ENCODE assay signal across 8 mouse cellular contexts in genomic region chr10:97704562-97704961, GRCm38 (mm10). TPM values are rescaled to one million over a fixed set of nuclear protein-coding genes. Genes with fewer than 3 reads are reported as not detected.
DNase-seq lines count a peak whose midpoint lies in the region; ATAC-seq lines count a peak whose summit lies in the region.
"Had no signal": no experiment of that assay in that cellular context is flagged by ENCODE, and none has a peak within 500 bp of the region (broad histone marks: within the 10 kb centered on the region; RNA-seq: fewer than 3 reads in every experiment).

No protein-coding gene starts in this region.

- H3K4me1 ChIP-seq in kidney, embryonic 16.5 days (ENCODE audit: insufficient read depth, low read length), result no peaks in the 10 kb centered on the region
- H3K4me1 ChIP-seq: limb, embryonic 15.5 days had no signal

- no peaks in the 10 kb centered on the region for H3K27me3 ChIP-seq in kidney, embryonic 16.5 days (ENCODE audit: insufficient read depth, low read length)
- H3K27me3 ChIP-seq: limb, embryonic 15.5 days had no signal

- no peaks in the 10 kb centered on the region for H3K36me3 ChIP-seq in kidney, embryonic 16.5 days (ENCODE audit: insufficient read depth, low read length)
- H3K36me3 ChIP-seq: limb, embryonic 15.5 days had no signal

- peak; percentile 6 for DNase-seq in kidney, adult 18-20 months
- peak; percentile 77 for DNase-seq in 3T3-L1 (ENCODE audit: low read depth, low spot score)
- peak; percentile 20 to 25 for DNase-seq in B cell, adult 2 months
- peak; percentile 66 to 75 for DNase-seq in cerebellum, postnatal 14 days
- DNase-seq in kidney, postnatal 36 days, result peak; percentile 33 to 71

- H3K4me3 ChIP-seq in kidney, embryonic 16.5 days (ENCODE audit: low read length), result no peak overlapping the region
- H3K4me3 ChIP-seq: limb, embryonic 15.5 days had no signal

- H3K9me3 ChIP-seq in kidney, embryonic 16.5 days (ENCODE audit: low read length), result no peaks in the 10 kb centered on the region
- H3K9me3 ChIP-seq: limb, embryonic 15.5 days had no signal

- H3K27ac ChIP-seq in kidney, embryonic 16.5 days (ENCODE audit: low read length), result no peak overlapping the region
- H3K27ac ChIP-seq: limb, embryonic 15.5 days had no signal

- H3K4me2 ChIP-seq in kidney, embryonic 16.5 days (replicated peaks; ENCODE audit: low read depth, low read length), result no peak overlapping the region
- H3K4me2 ChIP-seq: limb, embryonic 15.5 days had no signal

- ATAC-seq in kidney, embryonic 16.5 days (ENCODE audit: low FRiP score, low TSS enrichment), result no peak
- no peak for ATAC-seq in megakaryocyte, adult 5-6 weeks (ENCODE audit: poor library complexity, severe bottlenecking)

- WGBS in kidney, embryonic 16.5 days, result 65% methylated on average over 1 of the region's 1 CpGs

- H3K9ac ChIP-seq in kidney, embryonic 16.5 days (replicated peaks; ENCODE audit: low read length), result no peak overlapping the region
- H3K9ac ChIP-seq: limb, embryonic 15.5 days had no signal

RNA-seq across cellular contexts. Expression of gene Ccer1, which starts 11.7 kb away (rescaled TPM):
- not detected in 2 replicates for polyA plus RNA-seq in kidney, embryonic 16.5 days (2015; fragmentation: Nextera tagmentation; extraction: Ambion mirVana)
- not detected in 2 replicates for total RNA-seq in megakaryocyte, adult 5-6 weeks (2015)
- total RNA-seq in megakaryocyte, adult 5-6 weeks (2017), result not detected in 2 replicates
- polyA plus RNA-seq: limb, embryonic 15.5 days had no signal

RNA-seq across cellular contexts. Expression of gene C030005K15Rik, which starts 22.0 kb away (rescaled TPM):
- not detected in 2 replicates for polyA plus RNA-seq in kidney, embryonic 16.5 days (2015; fragmentation: Nextera tagmentation; extraction: Ambion mirVana)
- not detected in 2 replicates for total RNA-seq in megakaryocyte, adult 5-6 weeks (2015)
- total RNA-seq in megakaryocyte, adult 5-6 weeks (2017), result not detected in 2 replicates
- polyA plus RNA-seq: limb, embryonic 15.5 days had no signal

Comparison
In these comparisons a context has a peak if more than half of its experiments do, and no peak if none do; other contexts are left out.
1. DNase-seq: peak in every context shown above with its lines; median percentile 77 in 3T3-L1; 70 in cerebellum, postnatal 14 days; 52 in kidney, postnatal 36 days; 22 in B cell, adult 2 months; 6 in kidney, adult 18-20 months.